Mouse (Mus musculus) right cerebral cortex, adult 2 months (tissue): ENCODE measurements around the gene Eri3.

Source experiments
- DNase-seq, 2 experiments: peaks; one replicate each; pipeline ENCODE4 v3.0.0; 2021 to 2022; ENCODE audit warnings: low spot score in 2 of 2

Eri3 gene

GRCm38 (mm10) chr4:117550140-117550851 is at the start of gene Eri3:
Gene Eri3 (plus strand): TSS chr4:117550365.
- peak; percentile 98 to 99 for DNase-seq

- no peak for DNase-seq
These were observed 31.9 kb upstream of the Eri3 start for GRCm38 (mm10) chr4:117518246-117518645.

- DNase-seq: no peak
These were observed 28.8 kb upstream of the Eri3 start for GRCm38 (mm10) chr4:117521350-117521749.

- DNase-seq: no peak
These were observed 24.2 kb upstream of the Eri3 start for GRCm38 (mm10) chr4:117525990-117526389.

GRCm38 (mm10) chr4:117527116-117527899 is 22.9 kb upstream of the Eri3 start:
- no peak for DNase-seq

- peak; percentile 19 to 48 for DNase-seq
These were observed 22.2 kb upstream of the Eri3 start for GRCm38 (mm10) chr4:117527952-117528351.

- DNase-seq: no peak
These were observed 20.3 kb upstream of the Eri3 start for GRCm38 (mm10) chr4:117529843-117530242.

GRCm38 (mm10) chr4:117535496-117536200 is 14.5 kb upstream of the Eri3 start:
- no peak for DNase-seq

GRCm38 (mm10) chr4:117537002-117537401 is 13.2 kb upstream of the Eri3 start:
- no peak for DNase-seq

GRCm38 (mm10) chr4:117539329-117539980 is 10.7 kb upstream of the Eri3 start:
- no peak for DNase-seq

- DNase-seq: no peak
These were observed 9.6 kb upstream of the Eri3 start for GRCm38 (mm10) chr4:117540571-117540970.

GRCm38 (mm10) chr4:117545448-117545847 is 4.7 kb upstream of the Eri3 start:
- DNase-seq: no peak

- DNase-seq: no peak
These were observed 3.5 kb upstream of the Eri3 start for GRCm38 (mm10) chr4:117546616-117547015.

- DNase-seq: no peak
These were observed 589 bp upstream of the Eri3 start for GRCm38 (mm10) chr4:117549576-117549975.

GRCm38 (mm10) chr4:117551144-117552000 is 1.2 kb downstream of the Eri3 start:
- DNase-seq: no peak

GRCm38 (mm10) chr4:117555495-117555894 is 5.3 kb downstream of the Eri3 start:
- no peak for DNase-seq

- DNase-seq: no peak
These were observed 6.2 kb downstream of the Eri3 start for GRCm38 (mm10) chr4:117556372-117556771.

GRCm38 (mm10) chr4:117557068-117557645 is 7.0 kb downstream of the Eri3 start:
- no peak for DNase-seq

- DNase-seq: no peak
These were observed 13.8 kb downstream of the Eri3 start for GRCm38 (mm10) chr4:117563967-117564366.

GRCm38 (mm10) chr4:117568846-117569245 is 18.7 kb downstream of the Eri3 start:
- no peak for DNase-seq

- DNase-seq: no peak
These were observed 20.8 kb downstream of the Eri3 start for GRCm38 (mm10) chr4:117570964-117571363.
